Mouse (Mus musculus) thymus, adult 2 months (tissue): Measurements from ENCODE around the gene B4galnt4.

Source experiments
- CTCF ChIP-seq: fragments of 200-500 bp; IDR thresholded peaks from 2 replicates; pipeline ENCODE4 v1.5.1; 2012; ENCODE audit warnings: mild to moderate bottlenecking, control low read depth, low read length, moderate library complexity, borderline replicate concordance; ENCODE audit not compliant: control insufficient read depth, poor library complexity, insufficient read depth; ENCODE audit errors: extremely low read depth
- POLR2A ChIP-seq: fragments of 200-500 bp; IDR thresholded peaks from 2 replicates; pipeline ENCODE4 v1.6.1; 2012; ENCODE audit warnings: mild to moderate bottlenecking, low read length, control low read depth, moderate library complexity; ENCODE audit not compliant: control insufficient read depth, poor library complexity, insufficient read depth; ENCODE audit errors: extremely low read depth

GRCm38 (mm10) chr7:141059929-141060328 is 975 bp upstream of the B4galnt4 start:
- TF ChIP-seq CTCF: no peak
- TF ChIP-seq POLR2A: no peak
